Mouse (Mus musculus): Measurements from ENCODE around the gene Fam185a.

- TF ChIP-seq EP300 (optimal IDR thresholded peaks at IDR 0.05), result no peak
- no peak for TF ChIP-seq CTCF (IDR thresholded peaks at IDR 0.05; ENCODE audit: low read depth)
These were observed 42.8 kb upstream of the Fam185a start for GRCm38 (mm10) chr5:21381986-21382385.

All from stomach, postnatal 0 days (tissue).